Mouse (Mus musculus) CH12.LX (cell line): Measurements from ENCODE around the gene Tubd1. TPM values are rescaled to one million over a fixed set of nuclear protein-coding genes. Genes with fewer than 3 reads are reported as not detected.

ENCODE experiments used
- DNase-seq: peaks from one replicate; pipeline ENCODE4 v3.0.0-alpha.2; 2013; ENCODE audit errors: extremely low read depth
- H3K27ac ChIP-seq: 2 replicates; pipeline ENCODE4 v1.5.1; 2012; ENCODE audit warnings: low read depth, mild to moderate bottlenecking, control low read depth, moderate library complexity; ENCODE audit not compliant: insufficient read depth
- H3K27me3 ChIP-seq: replicated peaks from 2 replicates; pipeline ENCODE3; 2012; ENCODE audit warnings: inconsistent platforms
- H3K36me3 ChIP-seq, 2 experiments: replicated peaks in 1 of 2; 2 replicates each; pipeline versions ENCODE3 to v1.6.1; 2012; ENCODE audit warnings: inconsistent platforms in 1 of 2, low read length in 1 of 2, mild to moderate bottlenecking in 1 of 2, mixed read lengths in 1 of 2, moderate library complexity in 1 of 2; ENCODE audit not compliant: control insufficient read depth in 1 of 2, insufficient read depth in 1 of 2
- H3K4me1 ChIP-seq, 2 experiments: 2 replicates each; pipeline ENCODE4 v1.6.1; 2012; ENCODE audit warnings: inconsistent platforms in 1 of 2, moderate library complexity in 1 of 2; ENCODE audit not compliant: insufficient read depth in 2 of 2, control insufficient read depth in 1 of 2
- H3K4me2 ChIP-seq: 2 replicates; pipeline ENCODE4 v1.6.1; 2012; ENCODE audit warnings: low read depth, mild to moderate bottlenecking, control low read depth; ENCODE audit not compliant: poor library complexity, insufficient read depth, severe bottlenecking
- H3K4me3 ChIP-seq, 3 experiments: fragments of 150-350 bp in 1 of 3; sonication (generic) in 1 of 3; replicated peaks in 1 of 3; 2 replicates each; pipeline versions ENCODE3 to v1.5.1; 2011 to 2012; ENCODE audit warnings: low read depth in 2 of 3, low read length in 2 of 3, mild to moderate bottlenecking in 2 of 3, moderate library complexity in 2 of 3, control low read depth in 1 of 3, improper control_type of control experiment in 1 of 3, inconsistent platforms in 1 of 3, mixed read lengths in 1 of 3; ENCODE audit not compliant: poor library complexity in 1 of 3
- H3K79me2 ChIP-seq: replicated peaks from 2 replicates; pipeline ENCODE4 v1.6.1; 2012; ENCODE audit warnings: mild to moderate bottlenecking, moderate library complexity; ENCODE audit not compliant: control insufficient read depth, poor library complexity, insufficient read depth, severe bottlenecking; ENCODE audit errors: extremely low read depth
- H3K9ac ChIP-seq: 2 replicates; pipeline ENCODE4 v1.6.1; 2012; ENCODE audit warnings: low read depth, mild to moderate bottlenecking, control low read depth, moderate library complexity; ENCODE audit not compliant: insufficient read depth
- H3K9me3 ChIP-seq: replicated peaks from 2 replicates; pipeline ENCODE3; 2012; ENCODE audit warnings: low read length, inconsistent platforms, mixed read lengths
- BHLHE40 ChIP-seq: IDR thresholded peaks from 2 replicates; pipeline ENCODE4 v1.6.1; 2011; ENCODE audit warnings: mild to moderate bottlenecking, low read depth, low read length, improper control_type of control experiment
- CHD2 ChIP-seq: IDR thresholded peaks from 2 replicates; pipeline ENCODE4 v1.6.1; 2011; ENCODE audit warnings: low read length, improper control_type of control experiment
- E2F4 ChIP-seq: IDR thresholded peaks from 2 replicates; pipeline ENCODE4 v1.6.1; 2011; ENCODE audit warnings: low read depth, low read length, improper control_type of control experiment; ENCODE audit not compliant: insufficient replicate concordance
- ELF1 ChIP-seq: IDR thresholded peaks from 2 replicates; pipeline ENCODE4 v1.6.1; 2014; ENCODE audit warnings: low read depth, mild to moderate bottlenecking, inconsistent platforms, low read length, improper control_type of control experiment
- EP300 ChIP-seq: IDR thresholded peaks from 2 replicates; pipeline ENCODE4 v1.6.1; 2011; ENCODE audit warnings: low read length, improper control_type of control experiment
- GABPA ChIP-seq: IDR thresholded peaks from 2 replicates; pipeline ENCODE4 v1.6.1; 2012; ENCODE audit warnings: low read depth, low read length, improper control_type of control experiment, inconsistent platforms; ENCODE audit not compliant: insufficient replicate concordance
- IRF4 ChIP-seq: IDR thresholded peaks from 2 replicates; pipeline ENCODE4 v1.6.1; 2014; ENCODE audit warnings: low read depth, mild to moderate bottlenecking, inconsistent platforms, low read length, improper control_type of control experiment
- JUND ChIP-seq: conservative IDR thresholded peaks from 2 replicates; pipeline ENCODE4 v1.6.1; 2011; ENCODE audit warnings: low read depth, low read length, improper control_type of control experiment
- MAFK ChIP-seq: IDR thresholded peaks from 2 replicates; pipeline ENCODE4 v1.6.1; 2011; ENCODE audit warnings: low read length, improper control_type of control experiment; ENCODE audit not compliant: insufficient replicate concordance
- MAZ ChIP-seq: IDR thresholded peaks from 2 replicates; pipeline ENCODE4 v1.6.1; 2012; ENCODE audit warnings: low read depth, mild to moderate bottlenecking, inconsistent platforms, low read length, improper control_type of control experiment, moderate library complexity
- MEF2A ChIP-seq: IDR thresholded peaks from 2 replicates; pipeline ENCODE4 v1.6.1; 2014; ENCODE audit warnings: low read depth, mild to moderate bottlenecking, inconsistent platforms, low read length, improper control_type of control experiment, borderline replicate concordance
- MXI1 ChIP-seq: IDR thresholded peaks from 2 replicates; pipeline ENCODE4 v1.6.1; 2011; ENCODE audit warnings: mild to moderate bottlenecking, low read depth, low read length, improper control_type of control experiment
- MYC ChIP-seq: IDR thresholded peaks from 2 replicates; pipeline ENCODE4 v1.6.1; 2011; ENCODE audit warnings: low read depth, mild to moderate bottlenecking, improper control_type of control experiment, low read length
- NELFE ChIP-seq: IDR thresholded peaks from 2 replicates; pipeline ENCODE4 v1.6.1; 2011; ENCODE audit warnings: low read depth, low read length, improper control_type of control experiment
- NRF1 ChIP-seq: IDR thresholded peaks from 2 replicates; pipeline ENCODE4 v1.6.1; 2014; ENCODE audit warnings: low read depth, mild to moderate bottlenecking, inconsistent platforms, low read length, improper control_type of control experiment, moderate library complexity
- POLR2AphosphoS2 ChIP-seq: IDR thresholded peaks from 2 replicates; pipeline ENCODE4 v1.6.1; 2011; ENCODE audit warnings: low read depth, low read length, improper control_type of control experiment
- RAD21 ChIP-seq: IDR thresholded peaks from 2 replicates; pipeline ENCODE4 v1.6.1; 2011; ENCODE audit warnings: low read depth, mild to moderate bottlenecking, low read length, improper control_type of control experiment, moderate library complexity
- SIN3A ChIP-seq: IDR thresholded peaks from 2 replicates; pipeline ENCODE4 v1.6.1; 2012; ENCODE audit warnings: low read length, improper control_type of control experiment, inconsistent platforms
- SMC3 ChIP-seq: IDR thresholded peaks from 2 replicates; pipeline ENCODE4 v1.6.1; 2011; ENCODE audit warnings: low read depth, low read length, improper control_type of control experiment
- TCF12 ChIP-seq: IDR thresholded peaks from 2 replicates; pipeline ENCODE4 v1.6.1; 2014; ENCODE audit warnings: low read depth, mild to moderate bottlenecking, inconsistent platforms, low read length, improper control_type of control experiment
- UBTF ChIP-seq: IDR thresholded peaks from 2 replicates; pipeline ENCODE4 v1.6.1; 2012; ENCODE audit warnings: low read depth, mild to moderate bottlenecking, inconsistent platforms, low read length, improper control_type of control experiment, moderate library complexity
- USF2 ChIP-seq: conservative IDR thresholded peaks from 2 replicates; pipeline ENCODE4 v1.6.1; 2011; ENCODE audit warnings: low read depth, low read length, improper control_type of control experiment
- ZKSCAN1 ChIP-seq: IDR thresholded peaks from 2 replicates; pipeline ENCODE4 v1.6.1; 2012; ENCODE audit warnings: low read depth, inconsistent platforms, low read length, improper control_type of control experiment, borderline replicate concordance
- ZNF384 ChIP-seq: IDR thresholded peaks from 2 replicates; pipeline ENCODE4 v1.6.1; 2012; ENCODE audit warnings: low read depth, low read length, improper control_type of control experiment, inconsistent platforms
- dilution Hi-C: fragments of 300-500 bp; cut with MboI; formaldehyde crosslinking; loops from 2 replicates; pipeline ENCODE4 v1.14.3; 2020; ENCODE audit warnings: low sequenced_read_pairs; ENCODE audit not compliant: extremely low pct_unique_long_range_greater_than_20kb, extremely low pct_ligation_motif_present
- in situ Hi-C: fragments of 300-500 bp; cut with MboI; formaldehyde crosslinking; loops from 3 replicates; pipeline ENCODE4 v1.14.3; 2019; ENCODE audit warnings: low sequenced_read_pairs, low pct_ligation_motif_present, low pct_unique_long_range_greater_than_20kb, mixed read lengths
- polyA plus RNA-seq: library from polyadenylated mRNA; unstranded; fragments of >175 nt; gene quantifications from 2 replicates; pipeline ENCODE4 v1.2.1, GENCODE M21; 2012; ENCODE audit warnings: low read depth; ENCODE audit not compliant: insufficient read length
- total RNA-seq, 2 experiments: library from RNA; depleted of rRNA; stranded (reverse); fragments of 300-350 nt in 1 of 2; fragments of >200 nt in 1 of 2; gene quantifications; 2 replicates each; pipeline ENCODE4 v1.2.3; 2012 to 2014

Tubd1 gene
- total and polyA plus RNA-seq, 3 experiments: 9.7 to 12.6 (median 11.9) TPM

GRCm38 (mm10) chr11:86503121-86503520 is 41.7 kb upstream of the Tubd1 start:
- in situ Hi-C loops: no loop called here
- Histone ChIP-seq H3K4me1 (peaks cover 0 to 4% of the 10 kb centered on the region in 2 experiments; a peak in 1 of 4 replicates), H3K4me2 (no peak overlapping the region), H3K9ac (no peak overlapping the region), H3K27ac (no peak overlapping the region), H3K79me2 (no peaks in the 10 kb centered on the region), H3K4me3 (no peak overlapping the region)
- DNase-seq: no peak
- TF ChIP-seq MAZ (no peak), EP300 (no peak), NELFE (no peak), CHD2 (no peak), MXI1 (no peak), MYC (no peak), BHLHE40 (no peak), SIN3A (no peak), UBTF (no peak), POLR2AphosphoS2 (no peak)
- TF ChIP-seq, all 38 proteins: peak for 0
- Histone ChIP-seq H3K9me3 (no peaks in the 10 kb centered on the region), H3K36me3 (peaks cover 48 to 84% of the 10 kb centered on the region in 2 experiments), H3K27me3 (no peaks in the 10 kb centered on the region)
- dilution Hi-C loops: no loop called here

- Histone ChIP-seq H3K27me3 (no peaks in the 10 kb centered on the region), H3K4me1 (no peaks in the 10 kb centered on the region), H3K36me3 (peaks cover 66 to 93% of the 10 kb centered on the region in 2 experiments), H3K4me3 (no peak overlapping the region), H3K9ac (no peak overlapping the region), H3K9me3 (no peaks in the 10 kb centered on the region), H3K79me2 (no peaks in the 10 kb centered on the region)
- no peak for DNase-seq
- in situ Hi-C loops: no loop called here
- TF ChIP-seq USF2 (no peak), MAFK (no peak), POLR2AphosphoS2 (no peak; the same call in 1 of the 2 replicates), IRF4 (no peak), TCF12 (no peak), ZKSCAN1 (no peak), MEF2A (no peak), ZNF384 (no peak), JUND (no peak), E2F4 (no peak), CHD2 (no peak), NRF1 (no peak), UBTF (no peak), BHLHE40 (no peak), SMC3 (no peak), RAD21 (no peak), GABPA (no peak), ELF1 (no peak), MAZ (no peak)
- TF ChIP-seq, all 38 proteins: peak for 0
- Histone ChIP-seq H3K4me2 (no peak overlapping the region), H3K27ac (no peak overlapping the region)
- dilution Hi-C loops: no loop called here
These were observed 37.5 kb upstream of the Tubd1 start for GRCm38 (mm10) chr11:86507334-86507733.
